Mouse (Mus musculus) embryo, embryonic 11.5 days (tissue): Measurements from ENCODE around the gene Smg6.

Experiments
- DNase-seq: peaks from one replicate; pipeline ENCODE4 v3.0.0-alpha.2; 2012; ENCODE audit warnings: low read depth, low spot score

Smg6 gene

DNA sequence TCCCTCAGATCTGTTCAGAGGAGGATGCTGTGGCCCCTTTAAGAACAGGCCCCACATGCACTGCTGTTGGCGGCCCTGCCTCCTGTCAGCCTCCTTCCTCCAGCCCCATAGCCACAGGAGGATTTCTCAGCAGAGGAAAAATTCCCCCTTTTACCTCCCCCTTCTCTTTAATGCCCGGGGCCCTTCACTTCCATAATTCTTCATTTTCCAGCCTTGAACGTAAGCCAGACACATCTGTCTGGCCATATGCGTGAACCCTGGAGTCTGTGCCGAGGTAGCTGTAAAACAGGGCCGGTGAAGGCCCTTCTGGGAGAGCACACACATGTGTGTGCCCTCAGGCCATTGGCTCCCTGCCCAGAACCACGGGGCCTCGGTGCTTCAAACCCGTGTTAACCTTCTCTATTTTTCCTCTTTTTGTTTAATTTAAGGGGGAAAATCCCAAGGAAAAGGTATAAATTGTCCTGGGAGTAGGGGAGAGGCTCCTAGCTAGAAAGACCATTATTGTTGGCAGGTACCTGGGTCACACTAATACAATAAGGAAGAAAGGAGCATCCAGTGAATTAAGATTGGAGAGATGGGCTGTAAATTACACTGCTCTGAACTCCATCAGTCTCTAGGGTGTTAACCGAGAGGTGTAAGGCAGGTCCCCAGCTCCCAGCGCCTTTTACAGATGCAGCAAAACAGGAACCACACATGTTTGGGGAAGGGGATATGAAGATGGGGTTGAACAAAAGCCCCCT lies 221.7 kb downstream of the Smg6 start:
- no peak for DNase-seq

- no peak for DNase-seq
Observed at GRCm38 (mm10) chr11:75147846-75148168, 222.2 kb downstream of the Smg6 start.

DNA sequence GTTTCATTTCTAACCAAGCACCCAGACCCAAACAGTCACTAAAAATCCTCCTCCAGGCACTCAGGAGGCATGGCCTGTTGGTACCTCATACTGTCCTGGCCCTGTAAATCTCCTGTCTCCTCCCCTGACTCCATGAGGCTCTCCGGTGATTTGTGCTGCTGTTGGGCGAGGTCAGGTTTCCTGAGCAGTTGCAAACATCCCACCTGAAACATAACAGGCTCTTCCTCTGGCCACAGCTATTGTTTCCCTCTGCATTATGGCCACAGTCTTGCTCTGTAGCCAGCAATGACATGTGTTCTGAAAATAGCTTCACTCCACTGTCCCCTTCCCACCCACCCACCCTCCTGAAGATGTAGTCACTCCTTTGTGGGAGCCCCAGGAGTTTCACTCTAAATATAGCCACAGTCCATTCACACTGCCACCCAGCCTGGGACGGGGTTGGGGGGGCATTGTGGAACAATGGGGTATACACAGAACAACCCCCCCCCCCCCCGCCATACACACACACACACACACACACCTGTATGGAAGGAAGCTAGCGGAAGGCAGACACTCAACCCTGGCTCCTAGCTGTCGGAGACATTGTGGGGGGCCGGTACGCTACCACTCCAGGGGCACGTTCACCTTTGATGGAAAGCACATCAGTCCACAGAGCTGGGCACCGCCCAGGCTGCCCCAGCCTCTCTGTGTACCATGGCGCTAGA lies 222.9 kb downstream of the Smg6 start:
- no peak for DNase-seq

DNA sequence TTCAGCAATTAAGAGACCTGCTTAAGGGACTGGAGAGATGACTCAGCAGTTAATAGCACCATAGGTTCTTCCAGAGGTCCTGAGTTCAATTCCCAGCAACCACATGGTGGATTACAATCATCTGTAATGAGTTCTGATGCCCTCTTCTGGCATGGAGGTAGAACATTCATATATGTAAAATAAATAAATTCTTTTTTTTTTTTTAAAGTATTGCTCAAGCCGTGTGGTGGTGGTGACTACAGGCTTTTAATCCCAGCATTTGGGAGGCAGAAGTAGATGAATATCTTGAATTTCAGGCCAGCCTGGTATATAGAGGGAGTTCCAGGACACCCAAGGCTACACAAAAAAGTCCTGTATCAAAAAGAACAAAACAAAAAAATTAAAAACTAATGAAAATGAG lies 224.7 kb downstream of the Smg6 start:
- DNase-seq, result no peak

- no peak for DNase-seq
Observed at GRCm38 (mm10) chr11:75152603-75153557, 227.3 kb downstream of the Smg6 start.

DNA sequence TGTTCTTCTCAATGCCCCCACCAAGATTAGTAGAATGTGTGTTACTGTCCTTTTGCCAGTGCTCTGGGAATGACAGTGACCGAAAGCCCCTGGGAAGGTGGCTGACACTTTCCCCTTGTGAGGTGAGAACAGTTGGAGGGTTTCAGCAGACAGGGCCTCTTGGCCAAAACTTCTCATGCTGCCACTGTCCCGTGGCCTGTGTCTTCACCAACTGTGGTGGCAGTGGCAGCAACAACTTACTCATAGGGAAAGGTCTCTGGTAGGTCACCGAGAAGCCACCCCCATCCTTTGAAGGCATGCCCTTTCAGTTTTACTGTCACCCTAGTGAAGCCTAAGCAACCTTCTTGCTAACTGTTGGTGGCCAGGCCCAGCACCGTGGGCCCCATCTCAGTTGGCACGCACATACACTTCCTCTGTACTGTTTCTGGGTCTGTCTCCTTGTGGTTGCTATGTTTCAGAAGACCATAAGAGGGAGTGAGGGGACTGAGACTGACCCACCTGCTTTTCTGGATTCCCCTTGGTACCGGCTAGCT lies 228.5 kb downstream of the Smg6 start:
- DNase-seq, result no peak

- DNase-seq, result no peak
Observed at GRCm38 (mm10) chr11:75155985-75156384, 230.4 kb downstream of the Smg6 start.

DNA sequence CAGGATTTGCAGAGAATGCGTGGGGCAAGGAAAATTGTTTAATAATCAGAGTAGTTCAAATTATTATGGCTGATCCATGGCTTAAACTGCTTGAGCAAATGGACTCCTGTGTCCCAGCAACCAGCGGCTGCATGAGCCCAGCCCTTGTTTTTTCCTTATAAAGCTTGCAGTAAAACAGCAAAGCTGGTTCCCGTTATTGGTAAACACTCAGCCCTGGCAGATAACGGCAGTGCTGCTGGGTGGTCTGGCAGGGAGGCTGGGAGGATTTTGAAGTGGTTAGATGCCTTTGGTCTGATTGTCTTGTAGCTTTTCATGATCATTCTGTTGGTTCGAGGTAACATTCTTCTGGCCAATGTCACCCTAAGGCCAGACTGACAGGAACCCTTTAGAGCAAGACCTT lies 230.8 kb downstream of the Smg6 start:
- DNase-seq, result no peak

GRCm38 (mm10) chr11:75157037-75157436 lies 231.4 kb downstream of the Smg6 start:
- DNase-seq, result no peak

GRCm38 (mm10) chr11:75157901-75158300 lies 232.3 kb downstream of the Smg6 start:
- DNase-seq, result no peak

GRCm38 (mm10) chr11:75158432-75158831 lies 232.8 kb downstream of the Smg6 start:
- no peak for DNase-seq

GRCm38 (mm10) chr11:75159564-75159963 lies 233.9 kb downstream of the Smg6 start:
- DNase-seq, result no peak

- no peak for DNase-seq
Observed at GRCm38 (mm10) chr11:75160954-75161353, 235.3 kb downstream of the Smg6 start.

- no peak for DNase-seq
Observed at GRCm38 (mm10) chr11:75161417-75162008, 235.9 kb downstream of the Smg6 start.

DNA sequence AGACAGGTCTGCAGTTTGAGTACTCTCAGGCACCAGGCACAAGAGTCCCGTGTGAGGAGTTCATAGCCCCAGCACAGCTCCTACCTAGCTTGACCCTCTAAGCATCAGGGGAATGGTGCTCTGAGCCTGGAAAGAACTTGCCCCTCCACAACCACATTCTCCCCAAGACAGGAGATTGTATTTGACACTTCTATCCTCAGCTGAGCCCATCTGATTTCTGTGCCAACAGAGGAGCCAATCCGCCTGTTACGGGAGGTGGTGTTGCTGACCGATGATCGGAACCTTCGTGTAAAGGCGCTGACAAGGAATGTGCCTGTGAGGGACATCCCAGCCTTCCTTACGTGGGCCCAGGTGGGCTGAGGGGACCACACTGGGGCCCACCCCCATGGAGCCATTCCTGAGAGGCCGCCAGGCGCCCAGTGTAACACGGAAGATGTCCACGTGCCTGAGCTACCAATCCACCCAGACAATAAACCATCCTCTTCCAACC lies 237.0 kb downstream of the Smg6 start:
- no peak for DNase-seq

GRCm38 (mm10) chr11:75163379-75163778 lies 237.8 kb downstream of the Smg6 start:
- DNase-seq, result no peak

DNA sequence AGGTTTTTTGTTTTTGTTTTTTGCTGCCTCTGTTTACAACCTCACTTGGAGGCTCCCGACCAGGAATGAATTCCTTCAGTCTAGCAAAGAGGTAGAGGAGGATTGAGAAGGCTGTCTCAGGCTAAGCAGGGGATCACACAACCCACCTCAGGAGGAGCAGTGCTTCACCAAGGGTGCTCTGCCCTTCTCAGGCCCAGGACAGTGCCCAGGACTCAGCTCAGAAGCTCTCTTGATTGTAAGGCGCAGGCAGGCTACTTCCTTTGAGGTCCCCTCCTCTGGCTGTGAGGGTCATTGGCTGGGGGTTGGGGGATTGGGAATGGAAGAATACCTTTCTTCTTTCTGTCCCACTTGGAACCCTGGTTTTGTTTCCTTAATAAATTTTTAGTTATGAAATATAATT lies 238.4 kb downstream of the Smg6 start:
- DNase-seq, result no peak

DNA sequence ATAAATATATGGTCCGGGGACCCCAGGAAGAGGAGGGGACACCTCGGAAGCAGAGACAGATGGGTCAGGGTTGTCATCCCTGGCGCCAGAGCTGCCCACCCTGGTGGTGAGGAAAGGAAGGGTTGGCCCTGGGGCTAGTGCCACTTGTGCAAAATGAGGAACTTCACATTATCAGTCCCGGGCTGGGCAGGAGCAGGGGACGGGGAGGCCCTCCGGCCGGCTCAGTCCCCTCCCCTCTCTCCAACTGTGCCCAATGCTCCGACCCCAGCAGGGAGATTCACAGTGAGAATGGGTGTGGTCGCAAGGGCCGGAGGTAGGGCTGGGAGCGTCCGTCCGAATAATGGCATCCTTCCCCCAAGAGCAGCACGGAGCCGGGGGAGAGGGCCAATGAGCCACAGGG lies 239.1 kb downstream of the Smg6 start:
- no peak for DNase-seq

DNA sequence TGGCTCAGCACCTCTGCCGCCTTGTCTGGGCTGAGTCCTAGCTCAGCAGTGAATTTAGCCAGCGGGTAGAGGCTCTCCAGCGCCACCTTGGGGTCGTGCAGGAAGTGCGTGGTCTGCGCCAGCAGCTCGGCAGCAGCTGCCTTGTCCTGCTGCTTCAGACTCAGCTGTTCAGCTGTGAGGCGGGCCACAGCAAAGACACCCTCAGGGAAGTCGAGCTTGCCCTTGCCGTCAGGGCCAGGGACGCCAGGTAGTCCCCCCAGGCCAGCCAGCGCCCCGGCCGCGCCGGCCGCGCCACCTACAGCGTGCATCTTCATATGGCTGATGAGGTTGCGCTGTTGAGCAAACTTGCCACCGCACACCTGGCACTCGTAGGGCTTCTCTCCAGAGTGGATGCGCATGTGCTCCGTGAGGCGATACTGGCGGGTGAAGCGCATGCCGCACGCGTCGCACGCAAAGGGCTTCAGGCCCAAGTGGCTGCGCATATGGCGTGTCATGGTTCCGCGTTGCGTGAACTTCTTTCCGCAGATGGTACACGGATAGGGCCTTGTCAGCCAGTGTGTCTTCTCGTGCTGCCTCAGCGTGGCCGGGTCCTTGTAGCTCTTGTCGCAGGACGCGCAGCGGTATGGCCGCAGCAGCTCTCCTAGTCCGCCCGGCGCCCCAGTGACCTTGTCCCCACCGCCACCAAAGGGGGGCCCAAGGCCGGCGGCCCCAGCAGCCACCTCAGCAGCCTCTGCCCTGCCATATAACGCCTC lies 240.0 kb downstream of the Smg6 start:
- no peak for DNase-seq

- DNase-seq, result no peak
Observed at GRCm38 (mm10) chr11:75166193-75166842, 240.7 kb downstream of the Smg6 start.
